Mouse (Mus musculus) liver, adult 2 months (tissue): ENCODE results near the gene Tmco3. TPM values are rescaled to one million over a fixed set of nuclear protein-coding genes. Genes with fewer than 3 reads are reported as not detected.

Experiments used
- DNase-seq: peaks from one replicate; pipeline ENCODE4 v3.0.0-alpha.2; 2011; ENCODE audit warnings: low read depth, low spot score; ENCODE audit errors: extremely low read depth
- H3K27ac ChIP-seq: fragments of 200-500 bp; replicated peaks from 2 replicates; pipeline ENCODE4 v1.5.1; 2012; ENCODE audit warnings: low read depth, mild to moderate bottlenecking, control low read depth, inconsistent platforms, low read length; ENCODE audit not compliant: insufficient read depth
- H3K27me3 ChIP-seq: fragments of 200-500 bp; 2 replicates; pipeline ENCODE4 v1.6.1; 2012; ENCODE audit warnings: mild to moderate bottlenecking, moderate library complexity, low read length, inconsistent platforms; ENCODE audit not compliant: control insufficient read depth, insufficient read depth
- H3K36me3 ChIP-seq: fragments of 200-500 bp; 2 replicates; pipeline ENCODE4 v1.6.1; 2012; ENCODE audit warnings: low read length, inconsistent platforms; ENCODE audit not compliant: control insufficient read depth, insufficient read depth
- H3K4me1 ChIP-seq: fragments of 200-500 bp; 2 replicates; pipeline ENCODE4 v1.6.1; 2011; ENCODE audit warnings: low read length; ENCODE audit not compliant: control insufficient read depth, insufficient read depth
- H3K4me3 ChIP-seq: fragments of 200-500 bp; 2 replicates; pipeline ENCODE4 v1.5.1; 2011; ENCODE audit warnings: low read depth, mild to moderate bottlenecking, control low read depth, low read length, moderate library complexity; ENCODE audit not compliant: insufficient read depth
- H3K79me2 ChIP-seq: fragments of 200-500 bp; 2 replicates; pipeline ENCODE4 v1.6.1; 2012; ENCODE audit warnings: inconsistent platforms, mild to moderate bottlenecking, low read length, moderate library complexity; ENCODE audit not compliant: control insufficient read depth, insufficient read depth
- H3K9ac ChIP-seq: fragments of 200-500 bp; 2 replicates; pipeline ENCODE4 v1.6.1; 2012; ENCODE audit warnings: low read depth, mild to moderate bottlenecking, control low read depth, inconsistent platforms, low read length
- CTCF ChIP-seq: fragments of 200-500 bp; IDR thresholded peaks from 2 replicates; pipeline ENCODE4 v1.5.1; 2011; ENCODE audit warnings: low read depth, low read length, control low read depth
- POLR2A ChIP-seq: fragments of 200-500 bp; IDR thresholded peaks from 2 replicates; pipeline ENCODE4 v1.6.1; 2011; ENCODE audit warnings: low read length, control low read depth; ENCODE audit not compliant: insufficient read depth; ENCODE audit errors: extremely low read depth
- WGBS: fragments of 180-500 bp; shearing (Covaris S2); methylation state at CpG from one replicate; pipeline ENCODE4 v1.1.7; 2018; 5-methylcytosine and 5-hydroxymethylcytosine counted together
- polyA plus RNA-seq: library from polyadenylated mRNA; depleted of rRNA; stranded (reverse); fragments of >200 nt; gene quantifications from 2 replicates; pipeline ENCODE4 v1.2.3, GENCODE M21; 2012
- total RNA-seq: library from RNA; depleted of rRNA; stranded (reverse); fragments of >200 nt; gene quantifications from 2 replicates; pipeline ENCODE4 v1.2.3, GENCODE M21; 2014

Gene Tmco3
- total and polyA plus RNA-seq, 2 experiments: 5.1 to 9.0 TPM

- peaks cover 6% of the 10 kb centered on the region; the same call in 1 of the 2 replicates for H3K36me3 ChIP-seq
- H3K27ac ChIP-seq: no peak overlapping the region
- TF ChIP-seq CTCF (no peak), POLR2A (no peak)
- H3K27me3 ChIP-seq: no peaks in the 10 kb centered on the region
- peaks cover 13% of the 10 kb centered on the region; the same call in 1 of the 2 replicates for H3K79me2 ChIP-seq
- no peak for DNase-seq
- no peak overlapping the region for H3K9ac ChIP-seq
- no peak overlapping the region for H3K4me3 ChIP-seq
- 97% methylated on average over 4 of the region's 4 CpGs for WGBS
- H3K4me1 ChIP-seq: peaks cover 3% of the 10 kb centered on the region; the same call in 1 of the 2 replicates
These were observed 55.1 kb downstream of the Tmco3 start for GRCm38 (mm10) chr8:13343134-13343533.

- H3K27ac ChIP-seq: no peak overlapping the region
- TF ChIP-seq CTCF: no peak
- TF ChIP-seq POLR2A: no peak
- no peak overlapping the region for H3K4me3 ChIP-seq
- DNase-seq: no peak
- H3K9ac ChIP-seq: no peak overlapping the region
- no peaks in the 10 kb centered on the region for H3K27me3 ChIP-seq
- peaks cover 6% of the 10 kb centered on the region for H3K4me1 ChIP-seq
- peaks cover 11% of the 10 kb centered on the region for H3K79me2 ChIP-seq
- WGBS: 87% methylated on average over 7 of the region's 7 CpGs
- H3K36me3 ChIP-seq: peaks cover 6% of the 10 kb centered on the region
These were observed 62.1 kb downstream of the Tmco3 start for GRCm38 (mm10) chr8:13350052-13350451.

- Histone ChIP-seq H3K27ac (no peak overlapping the region), H3K9ac (no peak overlapping the region), H3K4me3 (no peak overlapping the region), H3K4me1 (peaks cover 6% of the 10 kb centered on the region), H3K27me3 (no peaks in the 10 kb centered on the region), H3K79me2 (peaks cover 17% of the 10 kb centered on the region), H3K36me3 (peaks cover 6% of the 10 kb centered on the region)
- no peak for DNase-seq
- WGBS: 89% methylated on average over 5 of the region's 5 CpGs
- TF ChIP-seq POLR2A: no peak
- no peak for TF ChIP-seq CTCF
These were observed 63.6 kb downstream of the Tmco3 start for GRCm38 (mm10) chr8:13351593-13351992.

GRCm38 (mm10) chr8:13352601-13353000 lies 64.6 kb downstream of the Tmco3 start:
- WGBS: 92% methylated on average over 8 of the region's 8 CpGs
- Histone ChIP-seq H3K4me3 (no peak overlapping the region), H3K79me2 (peaks cover 17% of the 10 kb centered on the region), H3K27ac (peak overlapping the region; percentile 74; the same call in 1 of the 2 replicates), H3K4me1 (peaks cover 6% of the 10 kb centered on the region), H3K9ac (no peak overlapping the region), H3K36me3 (peaks cover 7% of the 10 kb centered on the region), H3K27me3 (no peaks in the 10 kb centered on the region)
- no peak for DNase-seq
- TF ChIP-seq CTCF (no peak), POLR2A (no peak)

GRCm38 (mm10) chr8:13353155-13353833 lies 65.3 kb downstream of the Tmco3 start:
- peaks cover 6% of the 10 kb centered on the region for H3K4me1 ChIP-seq
- WGBS: 55% methylated on average over 9 of the region's 9 CpGs

GRCm38 (mm10) chr8:13353883-13354282 lies 65.9 kb downstream of the Tmco3 start:
- H3K27me3 ChIP-seq: no peaks in the 10 kb centered on the region
- H3K4me1 ChIP-seq: peaks cover 6% of the 10 kb centered on the region
- no peak for TF ChIP-seq POLR2A
- TF ChIP-seq CTCF: no peak
- peaks cover 5% of the 10 kb centered on the region for H3K36me3 ChIP-seq
- peak overlapping the region; percentile 65 for H3K27ac ChIP-seq
- no peak overlapping the region for H3K4me3 ChIP-seq
- WGBS: 61% methylated on average over 4 of the region's 4 CpGs
- peaks cover 17% of the 10 kb centered on the region for H3K79me2 ChIP-seq
- no peak overlapping the region for H3K9ac ChIP-seq
- peak; percentile 73 for DNase-seq

More at GRCm38 (mm10) chr8:13353155-13353833, 65.3 kb downstream of the Tmco3 start:
- H3K9ac ChIP-seq: no peak overlapping the region
- H3K27ac ChIP-seq: peak overlapping the region; percentile 74
- no peak overlapping the region for H3K4me3 ChIP-seq
- peaks cover 17% of the 10 kb centered on the region for H3K79me2 ChIP-seq
- no peaks in the 10 kb centered on the region for H3K27me3 ChIP-seq
- peak; percentile 55 for DNase-seq
- no peak for TF ChIP-seq CTCF
- no peak for TF ChIP-seq POLR2A
- peaks cover 6% of the 10 kb centered on the region for H3K36me3 ChIP-seq
